Mouse (Mus musculus): ENCODE results near the gene Ppid.

The Ppid gene

DNA sequence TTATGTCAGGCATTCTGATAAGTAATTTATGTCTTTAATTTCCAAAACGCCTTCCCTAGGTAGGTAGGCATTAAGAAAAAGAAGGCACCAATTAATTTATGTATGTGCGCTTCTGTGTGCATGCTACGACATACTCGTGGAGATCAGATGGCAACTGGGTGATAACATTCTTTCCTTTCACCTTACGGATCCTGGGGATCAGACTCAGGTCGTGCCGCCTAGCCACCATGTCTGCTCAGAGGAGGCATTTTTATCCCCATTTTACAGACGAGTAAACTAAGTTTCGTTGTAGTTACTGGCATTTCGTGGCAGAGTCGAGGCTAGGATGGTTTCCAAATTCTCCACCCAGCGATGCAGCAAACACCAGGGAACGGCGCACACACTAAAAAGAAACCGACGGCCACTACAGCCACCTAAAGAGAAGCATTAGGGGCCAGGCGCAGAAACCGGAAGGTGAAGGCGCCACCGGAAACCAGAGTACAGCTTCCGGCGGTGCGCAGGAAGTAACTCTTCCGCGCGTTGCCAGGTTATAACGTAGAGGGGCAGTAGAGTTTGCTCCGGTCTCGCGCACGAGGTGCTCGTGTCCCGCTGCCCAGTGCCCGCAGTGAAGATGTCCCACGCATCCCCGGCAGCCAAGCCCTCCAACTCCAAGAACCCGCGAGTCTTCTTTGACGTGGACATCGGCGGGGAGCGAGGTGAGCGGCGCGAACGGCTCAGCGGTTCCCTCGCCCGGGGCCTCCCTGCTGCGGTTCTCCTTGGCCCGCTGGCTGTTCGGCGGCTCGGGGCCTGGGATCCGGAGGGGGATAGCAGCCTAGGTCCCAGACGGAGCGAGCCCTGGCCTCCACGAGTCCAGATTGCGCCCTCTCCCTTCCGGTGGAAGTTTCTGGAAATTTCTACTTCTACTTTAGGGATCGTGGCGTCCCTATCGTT, at the start of gene Ppid:
Ppid (plus strand) TSS at position 480 of the 930 bp plus-strand sequence.
- in situ Hi-C loops (cut with MboI; ENCODE audit: unreplicated experiment in 2 of 2), result loop anchor here (10.0 to 25.0 kb wide), 2 partner anchors 496 to 504 kb away; no protein-coding TSS in a partner anchor

DNA sequence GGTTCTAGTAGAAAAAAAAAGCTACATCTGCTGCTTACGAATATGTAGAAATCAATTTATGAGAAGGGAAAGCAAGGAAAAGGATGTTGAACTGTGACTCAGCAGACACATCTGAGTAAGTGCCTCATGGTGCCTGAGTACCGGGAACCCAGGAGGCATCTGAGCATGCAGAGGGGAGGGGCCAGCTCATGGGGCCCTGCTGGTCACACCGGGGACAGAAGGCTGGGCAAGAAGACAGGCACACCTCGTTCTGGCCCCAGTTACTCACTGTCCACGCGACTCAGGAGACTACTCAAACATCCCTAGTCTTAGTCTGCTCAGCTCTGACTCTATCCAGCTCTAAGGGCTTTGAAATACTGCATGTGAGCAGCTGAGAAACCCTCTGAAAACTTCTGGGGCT, 48.6 kb upstream of the Ppid start:
- in situ Hi-C loops (cut with MboI; ENCODE audit: unreplicated experiment in 2 of 2), result no loop called here

DNA sequence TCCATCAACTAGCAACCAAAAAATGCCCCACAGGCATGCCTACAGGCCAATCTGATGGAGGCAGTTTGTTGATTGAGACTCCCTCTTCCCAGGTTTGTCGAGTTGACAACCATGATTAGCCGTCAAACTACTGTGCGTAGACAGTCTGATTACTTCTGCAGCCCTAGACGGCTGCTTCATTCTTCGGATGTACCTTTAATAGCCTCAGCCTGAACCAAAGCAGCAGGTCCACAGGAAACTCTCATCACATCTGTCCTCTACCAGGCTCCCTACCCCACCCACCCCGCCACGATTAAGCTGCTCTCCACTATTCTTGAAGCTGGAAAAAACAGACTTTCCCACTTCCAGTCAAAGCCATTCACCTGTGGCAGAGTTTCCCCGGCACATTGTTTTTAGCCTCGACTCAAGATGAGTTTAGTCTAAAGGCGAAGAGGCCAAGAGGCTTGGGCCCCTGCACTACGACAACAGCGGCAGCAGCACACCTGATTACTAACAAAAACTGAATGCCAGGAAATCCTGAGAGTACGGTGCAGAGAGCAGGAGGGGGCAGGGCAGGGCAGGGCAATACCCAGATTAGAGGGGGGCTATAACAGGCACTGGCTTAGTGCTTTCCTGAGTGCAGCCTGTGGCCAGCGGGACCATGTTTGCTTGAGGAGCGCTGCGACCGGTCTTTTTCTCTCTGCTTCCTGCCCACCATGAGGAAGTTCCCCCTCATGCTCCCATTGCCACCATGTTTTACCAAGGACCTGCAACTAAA, 42.3 kb upstream of the Ppid start:
- in situ Hi-C loops (cut with MboI; ENCODE audit: unreplicated experiment in 2 of 2), result no loop called here

DNA sequence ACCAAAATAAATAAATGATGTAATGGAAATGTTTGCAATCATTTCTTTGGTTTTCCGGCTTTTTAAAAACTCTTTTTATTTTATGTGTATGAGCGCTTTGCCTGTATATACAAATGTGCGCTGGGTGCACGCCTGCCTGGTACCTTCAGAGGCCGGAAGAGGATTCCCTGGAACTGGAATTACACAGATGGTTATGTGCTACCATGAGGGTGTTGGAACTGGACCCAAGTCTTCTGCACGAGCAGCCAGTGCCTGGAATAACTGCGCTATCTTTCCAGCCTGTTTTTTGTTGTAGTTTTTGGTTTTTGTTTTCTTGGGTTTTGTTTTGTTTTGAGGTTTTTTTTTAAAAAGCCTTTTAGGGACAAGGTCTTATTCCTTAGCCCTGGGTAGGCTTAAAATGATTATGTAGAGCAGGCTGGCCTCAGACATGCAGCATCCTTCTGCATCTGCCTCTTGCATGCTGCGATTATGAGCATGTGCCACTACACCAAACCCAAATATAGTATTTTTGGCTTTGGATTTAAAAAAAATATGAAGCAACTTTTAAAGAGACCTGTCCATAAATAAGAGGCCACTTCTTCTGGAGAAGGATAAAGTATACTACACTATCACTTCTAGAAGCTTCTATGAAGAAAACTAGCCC, 41.3 kb upstream of the Ppid start:
- in situ Hi-C loops (cut with MboI; ENCODE audit: unreplicated experiment in 2 of 2), result no loop called here

DNA sequence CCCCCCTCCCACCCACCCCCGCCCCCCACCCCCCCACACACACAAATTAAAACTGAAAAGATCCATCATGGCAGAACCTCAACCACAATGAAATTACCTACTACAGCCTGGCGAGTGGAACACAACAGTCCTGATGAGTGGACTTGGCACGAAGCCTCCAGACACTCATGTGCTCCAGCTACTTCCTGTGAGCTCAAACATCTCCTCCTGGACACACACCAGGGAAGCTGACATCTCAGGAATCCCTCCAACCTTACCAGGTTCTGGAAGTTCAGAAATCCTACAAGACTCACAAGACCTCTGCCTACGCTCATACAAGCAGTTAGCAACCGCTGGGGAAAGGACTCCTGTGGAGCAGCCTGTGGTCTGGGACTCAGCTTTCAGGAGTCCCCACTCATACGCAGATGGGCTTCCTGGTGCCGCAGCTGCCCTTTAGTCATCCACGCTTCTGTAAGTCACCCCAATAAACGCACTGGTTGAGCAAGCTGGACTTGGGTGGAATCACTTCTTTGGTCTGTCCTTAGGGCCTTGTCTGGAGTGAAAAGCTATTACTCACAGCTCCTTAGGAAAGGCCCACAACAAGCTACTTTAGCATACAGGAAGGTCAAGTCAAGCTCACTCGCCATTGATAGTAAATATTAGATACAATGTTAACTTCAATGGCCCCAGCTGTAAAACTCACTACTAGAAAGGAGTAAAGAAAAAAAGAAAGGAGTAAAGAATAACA, 39.2 kb upstream of the Ppid start:
- in situ Hi-C loops (cut with MboI; ENCODE audit: unreplicated experiment in 2 of 2), result no loop called here

DNA sequence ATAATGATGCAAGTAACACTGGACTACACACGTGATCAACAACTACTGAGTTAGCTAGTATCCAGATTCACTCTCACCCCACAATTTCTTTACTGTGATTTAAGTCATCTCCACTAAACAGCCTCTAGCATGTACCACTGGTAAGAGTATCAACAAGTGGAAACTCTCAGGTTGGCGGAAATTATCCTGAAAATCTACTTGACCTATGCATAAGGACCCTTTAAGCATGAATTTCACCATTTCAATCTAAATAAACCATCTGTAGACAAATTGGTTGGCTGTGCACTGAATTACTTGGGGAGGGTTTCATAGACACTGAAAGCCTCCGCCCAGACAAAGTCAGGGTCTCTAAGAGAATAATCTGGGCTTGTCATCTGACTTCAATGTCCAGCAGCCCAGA, 37.4 kb upstream of the Ppid start:
- in situ Hi-C loops (cut with MboI; ENCODE audit: unreplicated experiment in 2 of 2), result no loop called here

DNA sequence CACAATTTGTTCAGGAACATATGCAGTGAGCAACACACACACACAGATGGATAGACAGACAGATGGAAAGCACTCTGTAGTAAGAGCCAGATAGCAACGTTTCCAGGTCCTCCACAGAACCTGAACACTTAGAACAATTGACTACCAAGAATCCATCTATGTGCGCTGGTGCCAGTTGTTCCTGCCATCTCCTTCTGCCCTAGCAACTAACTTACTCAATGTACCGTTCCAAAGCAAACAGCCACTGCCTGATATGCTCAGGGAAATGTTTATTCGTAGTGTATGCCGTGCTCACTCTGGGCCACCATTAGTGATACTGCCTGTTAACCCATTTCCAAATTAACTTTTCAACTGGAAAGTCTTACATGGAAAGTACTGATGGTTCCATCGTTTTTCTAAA, 36.1 kb upstream of the Ppid start:
- in situ Hi-C loops (cut with MboI; ENCODE audit: unreplicated experiment in 2 of 2), result no loop called here

DNA sequence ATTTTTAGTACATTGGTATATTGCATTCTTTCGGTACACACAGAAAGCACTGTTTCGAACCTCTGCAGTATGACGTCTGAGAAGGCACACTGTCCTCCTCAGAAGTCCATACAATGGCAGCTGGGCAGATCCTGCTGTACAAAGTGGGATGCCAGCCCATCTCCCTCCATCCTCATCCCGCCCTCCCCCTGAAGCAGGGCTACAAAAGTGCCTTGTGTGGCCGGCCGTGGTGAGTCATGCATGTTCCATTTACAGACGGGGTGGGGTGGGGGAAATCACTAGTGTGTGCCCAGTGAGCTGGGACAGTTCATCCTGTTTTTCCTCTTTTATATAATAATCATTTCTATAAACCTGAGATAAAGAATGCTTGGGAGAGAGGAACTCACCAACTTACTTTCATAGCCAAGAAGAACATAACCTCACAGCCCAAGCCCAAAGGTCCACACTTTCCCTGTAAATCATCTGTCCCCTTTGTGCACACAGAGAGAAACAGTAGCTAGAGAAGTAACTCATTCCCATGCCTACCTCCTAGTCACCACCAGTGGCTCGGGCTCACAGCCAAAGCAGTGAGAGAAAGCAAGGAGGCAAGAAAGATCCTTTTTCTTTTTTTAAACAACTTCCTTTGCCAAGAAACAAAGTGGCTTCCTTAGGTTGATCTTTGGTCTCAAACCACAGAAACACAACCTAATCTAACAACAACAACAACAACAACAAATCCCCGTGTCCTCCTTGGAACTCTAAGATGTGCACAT, 31.9 kb upstream of the Ppid start:
- in situ Hi-C loops (cut with MboI; ENCODE audit: unreplicated experiment in 2 of 2), result no loop called here

DNA sequence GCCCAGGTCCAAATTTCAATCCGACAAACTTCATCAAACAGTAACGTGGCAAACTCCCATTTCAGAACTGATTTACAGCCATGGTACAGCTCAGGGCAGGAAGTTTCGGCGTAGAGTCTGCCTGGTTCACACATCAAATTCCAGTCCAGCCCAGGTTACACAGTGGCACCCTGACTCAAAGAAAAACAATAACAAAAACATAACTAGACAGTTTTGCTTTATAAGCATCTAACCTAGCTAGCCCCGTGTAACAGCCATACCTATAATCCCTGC, 31.4 kb upstream of the Ppid start:
- in situ Hi-C loops (cut with MboI; ENCODE audit: unreplicated experiment in 2 of 2), result no loop called here

DNA sequence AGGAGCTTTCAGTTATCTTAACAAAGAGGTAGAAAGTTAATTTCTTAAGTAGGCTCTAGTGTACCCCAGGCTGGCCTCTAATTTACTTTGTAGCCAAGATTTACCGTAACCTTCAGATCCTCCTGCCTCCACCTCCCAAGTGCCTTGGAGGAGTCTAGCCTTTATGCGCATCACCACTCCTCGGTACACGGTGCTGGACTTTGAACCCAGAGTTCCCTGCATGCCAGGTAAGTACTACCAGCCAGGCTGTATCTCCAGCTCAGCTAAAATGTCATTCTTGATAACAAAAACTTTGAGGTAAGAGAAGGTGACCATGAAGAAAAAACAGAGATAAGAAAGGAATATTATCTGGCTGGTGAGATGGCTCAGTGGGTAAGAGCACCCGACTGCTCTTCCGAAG, 30.6 kb upstream of the Ppid start:
- in situ Hi-C loops (cut with MboI; ENCODE audit: unreplicated experiment in 2 of 2), result no loop called here

DNA sequence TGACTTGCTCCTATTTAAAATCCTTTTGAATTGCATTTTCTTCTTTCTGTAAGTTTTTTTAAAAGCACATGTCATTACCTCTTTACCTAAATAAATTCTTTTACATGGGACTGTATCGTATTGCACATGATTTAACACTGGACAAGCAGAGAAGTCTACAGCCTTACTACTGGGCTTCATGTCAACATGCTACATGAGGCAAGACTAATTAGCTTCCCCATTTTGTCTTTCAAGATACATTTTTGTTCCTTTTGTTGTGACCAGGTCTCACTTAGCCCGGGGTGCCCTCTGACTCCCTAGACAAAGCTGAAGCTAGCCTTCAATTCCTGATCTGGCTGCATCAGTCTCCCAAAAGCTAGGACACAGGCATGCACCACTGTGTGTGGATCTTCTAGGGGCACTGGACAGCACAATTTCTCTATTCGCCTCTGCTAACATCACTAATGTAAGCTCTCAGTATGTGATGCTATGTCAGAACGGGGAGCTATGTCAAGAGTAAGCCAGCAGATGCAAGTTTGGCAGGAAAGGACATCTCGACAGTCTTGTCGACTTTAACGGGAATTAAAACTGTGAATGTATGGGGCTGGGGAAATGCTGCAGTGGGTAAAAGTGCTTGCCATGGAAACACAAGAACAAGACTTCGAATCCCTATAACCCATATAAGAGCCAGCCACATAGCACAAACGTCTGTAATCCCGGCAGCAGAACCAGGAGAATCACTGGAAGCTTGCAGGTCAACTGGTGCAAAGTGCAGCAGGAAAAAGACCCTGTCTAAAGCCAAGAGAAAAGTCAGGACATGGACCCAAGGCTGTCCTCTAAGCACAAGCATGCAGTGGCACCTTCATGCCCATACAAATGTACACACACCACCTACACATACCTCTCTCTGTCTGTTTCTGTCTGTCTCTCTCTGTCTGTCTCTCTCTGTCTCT, 29.1 kb upstream of the Ppid start:
- in situ Hi-C loops (cut with MboI; ENCODE audit: unreplicated experiment in 2 of 2), result no loop called here

DNA sequence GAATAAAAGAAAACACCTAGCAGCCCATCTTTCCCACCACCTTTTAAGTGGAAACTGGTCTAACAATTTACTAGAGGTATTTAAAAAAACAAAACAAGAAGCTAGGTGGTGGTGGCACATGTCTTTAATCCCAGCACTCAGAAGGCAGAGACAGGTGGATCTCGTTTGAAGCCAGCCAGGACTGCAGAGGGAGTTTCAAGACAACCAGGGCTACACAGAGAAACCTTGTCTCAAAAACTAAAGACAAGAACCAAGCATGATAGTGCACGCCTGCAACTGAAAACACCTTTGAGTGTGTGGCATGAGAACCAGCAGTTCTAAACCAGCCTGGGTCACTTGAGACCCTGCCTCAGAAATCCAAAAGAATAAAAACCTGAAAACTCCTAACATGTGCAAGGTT, 27.6 kb upstream of the Ppid start:
- in situ Hi-C loops (cut with MboI; ENCODE audit: unreplicated experiment in 2 of 2), result no loop called here

DNA sequence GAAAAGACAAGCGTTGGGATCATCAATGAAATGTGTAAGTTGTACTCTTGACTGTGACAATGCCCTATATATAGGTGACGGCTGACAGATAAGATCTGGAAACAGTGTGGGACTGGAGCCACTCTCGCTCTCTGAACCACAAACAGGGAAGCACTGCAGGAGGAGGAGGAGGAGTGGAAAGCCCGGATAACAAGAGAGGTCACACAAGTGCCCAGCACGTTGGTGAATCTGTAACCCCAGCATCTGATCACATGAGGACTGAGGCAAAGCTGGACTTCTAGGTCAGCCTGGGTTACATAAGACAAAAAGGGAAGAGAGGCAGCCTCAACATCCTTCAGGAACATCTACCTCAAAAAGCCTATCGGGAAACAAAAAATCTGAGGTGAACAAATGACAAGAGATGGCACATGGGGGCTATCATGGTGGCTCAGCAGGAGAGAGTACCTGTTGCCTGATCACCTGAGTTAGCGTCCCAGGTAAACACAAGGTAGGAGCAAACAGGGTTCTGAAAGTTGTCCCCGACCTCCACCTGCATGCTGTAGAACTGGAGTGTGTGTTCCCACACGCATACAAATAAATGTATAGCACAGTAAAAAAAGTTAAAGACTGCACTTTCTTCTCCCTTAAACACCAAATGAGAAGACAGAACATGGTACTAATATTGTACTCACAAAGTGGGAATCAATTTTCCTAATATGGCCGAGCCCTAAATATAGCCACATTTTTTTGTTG, 26.1 kb upstream of the Ppid start:
- in situ Hi-C loops (cut with MboI; ENCODE audit: unreplicated experiment in 2 of 2), result no loop called here

DNA sequence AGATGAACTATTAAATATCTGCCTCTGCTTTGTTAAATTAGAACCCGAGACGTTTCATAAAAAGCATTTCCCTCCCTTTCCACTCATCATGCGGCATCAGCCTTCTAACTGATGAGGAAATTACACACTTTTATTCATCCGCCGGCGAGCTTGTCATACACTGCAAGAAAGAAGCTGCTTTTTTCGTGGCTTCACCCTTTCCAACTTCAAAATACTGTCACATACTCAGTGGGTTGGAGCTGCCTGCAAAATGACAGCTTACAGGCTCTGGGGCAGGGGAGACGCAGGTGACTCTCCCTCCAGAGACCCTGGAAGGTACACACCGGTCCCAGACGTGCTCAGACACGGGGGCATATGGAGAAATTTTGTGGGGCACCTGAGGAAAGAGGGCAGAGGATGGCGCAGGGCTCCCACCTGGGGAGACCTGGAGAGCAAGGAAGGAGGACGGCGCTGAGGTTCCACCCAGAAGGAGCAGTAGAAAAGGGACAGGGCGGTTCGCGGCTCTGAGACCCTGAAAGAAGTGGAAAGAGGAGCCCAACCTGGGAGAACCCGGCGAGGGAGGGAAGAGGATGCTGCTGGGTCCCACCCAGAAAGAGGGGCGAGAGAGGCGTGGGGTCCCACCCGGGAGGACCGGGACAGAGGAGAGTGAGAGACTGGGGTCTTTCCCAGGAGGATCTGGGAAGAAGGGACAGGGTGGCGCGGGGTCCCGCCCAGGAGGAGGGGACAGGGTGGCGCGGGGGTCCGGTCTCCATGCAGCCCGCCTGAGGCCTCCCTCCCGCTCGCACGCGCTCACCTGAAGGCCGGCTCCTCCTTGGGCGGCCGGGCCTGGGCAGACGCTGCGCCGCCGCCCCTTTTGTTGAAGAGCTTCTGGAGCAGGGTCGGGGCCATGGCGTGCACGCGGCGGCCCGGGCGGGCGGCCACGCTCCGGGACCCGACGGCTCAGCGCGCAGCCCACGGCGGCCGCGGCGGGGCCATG, 24.1 kb upstream of the Ppid start:
- in situ Hi-C loops (cut with MboI; ENCODE audit: unreplicated experiment in 2 of 2), result no loop called here

DNA sequence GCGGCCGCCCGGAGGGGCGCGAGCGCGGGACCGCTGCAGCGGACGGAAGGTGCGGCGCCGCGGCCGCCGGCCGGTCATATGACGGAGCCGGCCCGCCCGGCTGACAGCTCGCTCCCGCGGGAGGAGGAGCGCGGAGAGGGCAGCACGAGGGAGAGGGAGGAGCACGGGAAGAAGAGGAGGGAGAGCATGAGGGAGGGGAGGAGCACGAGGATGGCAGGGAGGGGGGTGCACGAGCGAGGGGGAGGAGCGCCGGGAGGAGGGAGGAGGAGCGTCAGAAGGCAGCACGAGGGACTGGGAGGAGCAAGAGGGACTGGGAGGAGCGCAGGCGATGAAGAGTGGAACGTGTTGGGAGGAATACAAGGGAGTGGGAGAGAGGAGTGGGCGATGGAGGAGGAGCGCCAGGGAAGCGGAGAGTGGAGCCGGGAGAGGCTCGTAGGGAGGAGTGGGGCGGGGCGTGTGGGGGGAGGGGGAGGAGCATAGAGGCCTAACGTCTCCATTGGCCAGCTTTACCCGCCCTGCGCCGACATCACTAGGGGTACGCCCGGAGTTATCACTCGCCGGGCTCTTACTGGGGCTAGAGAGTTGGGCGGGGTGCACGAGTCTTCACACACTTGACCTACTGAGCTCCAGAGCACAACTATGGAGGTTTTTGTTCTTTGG, 23.3 kb upstream of the Ppid start, which contains the start of gene Fnip2:
Fnip2 (minus strand) TSS at position 94 of the 660 bp plus-strand sequence.
- in situ Hi-C loops (cut with MboI; ENCODE audit: unreplicated experiment in 2 of 2), result no loop called here

DNA sequence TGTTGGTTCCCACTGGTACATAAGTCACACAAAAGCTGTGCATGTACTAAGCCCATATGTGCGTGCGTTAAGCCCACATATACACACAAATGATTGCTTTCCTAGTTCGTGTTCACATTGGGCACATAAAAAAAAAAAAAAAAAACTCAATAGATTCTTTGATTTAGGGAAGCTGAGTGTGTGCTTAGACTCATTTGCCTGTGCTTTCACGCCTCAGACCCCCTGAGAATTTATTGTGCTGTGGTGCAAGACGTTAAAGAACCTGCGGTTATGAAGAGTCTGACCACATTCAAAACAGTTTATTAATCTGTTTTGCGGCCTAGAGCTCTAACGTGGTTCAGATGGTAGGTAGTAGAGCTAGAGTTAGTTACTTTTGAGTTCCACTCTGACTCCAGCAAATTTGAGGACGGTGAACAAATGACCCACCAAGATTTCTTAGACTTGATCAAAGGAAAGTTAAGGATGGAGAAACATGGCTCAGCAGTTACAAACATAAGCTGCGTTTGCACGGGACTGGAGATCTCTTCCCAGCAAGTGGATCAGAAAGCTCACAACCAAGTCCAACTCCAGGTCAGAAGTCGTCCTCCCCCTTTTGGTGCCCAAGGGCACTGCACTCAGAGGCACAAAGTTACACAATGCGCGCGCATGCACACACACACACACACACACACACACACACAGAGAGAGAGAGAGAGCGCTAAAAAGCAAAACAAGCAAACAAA, 22.4 kb upstream of the Ppid start:
- in situ Hi-C loops (cut with MboI; ENCODE audit: unreplicated experiment in 2 of 2), result no loop called here

Data from v-Abl transformed pro-B cells (cell line).